11 mouse cellular contexts compared by ENCODE assay signal in genomic region chr9:106457920-106458319, GRCm38 (mm10). TPM values are rescaled to one million over a fixed set of nuclear protein-coding genes. Genes with fewer than 3 reads are reported as not detected.
DNase-seq lines count a peak whose midpoint lies in the region; ATAC-seq lines count a peak whose summit lies in the region.
"Had no signal": no experiment of that assay in that cellular context is flagged by ENCODE, and none has a peak within 500 bp of the region (broad histone marks: within the 10 kb centered on the region; RNA-seq: fewer than 3 reads in every experiment).

No protein-coding gene starts in this region.

- no peak overlapping the region for H3K27ac ChIP-seq in embryonic facial prominence, embryonic 14.5 days (replicated peaks; ENCODE audit: low read depth, low read length)
- H3K27ac ChIP-seq in heart, embryonic 16.5 days (ENCODE audit: low read length) = peak overlapping the region; percentile 65; the same call in 1 of the 2 replicates
- peak overlapping the region; percentile 97; the same call in 1 of the 2 replicates for H3K27ac ChIP-seq in midbrain, embryonic 11.5 days (ENCODE audit: low read depth, low read length)
- no peak overlapping the region for H3K27ac ChIP-seq in liver, embryonic 12.5 days

- no peak overlapping the region for H3K9ac ChIP-seq in embryonic facial prominence, embryonic 14.5 days (ENCODE audit: low read depth, low read length)
- H3K9ac ChIP-seq in heart, embryonic 16.5 days (ENCODE audit: low read length) = no peak overlapping the region
- peak overlapping the region; percentile 49 for H3K9ac ChIP-seq in midbrain, embryonic 11.5 days (ENCODE audit: low read length)
- no peak overlapping the region for H3K9ac ChIP-seq in liver, embryonic 12.5 days

- H3K4me1 ChIP-seq in embryonic facial prominence, embryonic 14.5 days (ENCODE audit: control insufficient read depth, insufficient read depth, low read length) = peaks cover 43% of the 10 kb centered on the region
- peaks cover 46% of the 10 kb centered on the region for H3K4me1 ChIP-seq in heart, embryonic 16.5 days (ENCODE audit: control insufficient read depth, insufficient read depth, low read length)
- peaks cover 55% of the 10 kb centered on the region for H3K4me1 ChIP-seq in midbrain, embryonic 11.5 days (ENCODE audit: control insufficient read depth, insufficient read depth, low read length)
- H3K4me1 ChIP-seq in liver, embryonic 12.5 days = peaks cover 46% of the 10 kb centered on the region

- 66% methylated on average over 5 of the region's 5 CpGs for WGBS in embryonic facial prominence, embryonic 14.5 days
- 68% methylated on average over 5 of the region's 5 CpGs for WGBS in heart, embryonic 16.5 days
- WGBS in midbrain, embryonic 11.5 days = 63% methylated on average over 5 of the region's 5 CpGs
- 62% methylated on average over 5 of the region's 5 CpGs for WGBS in liver, embryonic 12.5 days (ENCODE audit: insufficient replicate concordance)

- H3K4me2 ChIP-seq in embryonic facial prominence, embryonic 14.5 days (ENCODE audit: low read depth, low read length) = peak overlapping the region; percentile 92; the same call in 1 of the 2 replicates
- H3K4me2 ChIP-seq in heart, embryonic 16.5 days (ENCODE audit: low read depth, low read length) = no peak overlapping the region
- H3K4me2 ChIP-seq in midbrain, embryonic 11.5 days = peak overlapping the region; percentile 78
- H3K4me2 ChIP-seq in liver, embryonic 12.5 days = no peak overlapping the region

- peak; percentile 48 to 51 for DNase-seq in cerebellum, postnatal 25 days
- DNase-seq in embryonic facial prominence, embryonic 14.5 days (ENCODE audit: low spot score) = no peak
- no peak for DNase-seq in midbrain, embryonic 11.5 days (ENCODE audit: low spot score, missing footprints)
- no peak for DNase-seq in adrenal gland, postnatal 36 days
- DNase-seq in lung, postnatal 10 days = no peak
- DNase-seq: adrenal gland, postnatal 10 days; lung, postnatal 4 days had no signal

- no peaks in the 10 kb centered on the region for H3K27me3 ChIP-seq in embryonic facial prominence, embryonic 14.5 days (replicated peaks; ENCODE audit: control insufficient read depth, insufficient read depth, low read length)
- no peaks in the 10 kb centered on the region for H3K27me3 ChIP-seq in heart, embryonic 16.5 days (ENCODE audit: control insufficient read depth, insufficient read depth, low read length)
- H3K27me3 ChIP-seq in midbrain, embryonic 11.5 days (ENCODE audit: control insufficient read depth, insufficient read depth, low read length) = no peaks in the 10 kb centered on the region; the same call in 1 of the 2 replicates
- H3K27me3 ChIP-seq in liver, embryonic 12.5 days (replicated peaks) = peaks cover 23% of the 10 kb centered on the region

- H3K36me3 ChIP-seq in embryonic facial prominence, embryonic 14.5 days (ENCODE audit: control insufficient read depth, insufficient read depth, low read length) = peaks cover 31% of the 10 kb centered on the region
- peaks cover 16% of the 10 kb centered on the region for H3K36me3 ChIP-seq in heart, embryonic 16.5 days (ENCODE audit: control insufficient read depth, insufficient read depth)
- H3K36me3 ChIP-seq in midbrain, embryonic 11.5 days (ENCODE audit: control insufficient read depth, insufficient read depth, low read length) = peaks cover 17% of the 10 kb centered on the region
- peaks cover 26% of the 10 kb centered on the region for H3K36me3 ChIP-seq in liver, embryonic 12.5 days
- H3K36me3 ChIP-seq: G1E had no signal

- no peaks in the 10 kb centered on the region for H3K9me3 ChIP-seq in embryonic facial prominence, embryonic 14.5 days (ENCODE audit: control insufficient read depth, low read length)
- no peaks in the 10 kb centered on the region for H3K9me3 ChIP-seq in heart, embryonic 16.5 days (replicated peaks; ENCODE audit: control insufficient read depth, low read length)
- no peaks in the 10 kb centered on the region for H3K9me3 ChIP-seq in midbrain, embryonic 11.5 days (ENCODE audit: control insufficient read depth, low read length)
- H3K9me3 ChIP-seq in liver, embryonic 12.5 days (replicated peaks) = no peaks in the 10 kb centered on the region
- H3K9me3 ChIP-seq: G1E had no signal

- H3K4me3 ChIP-seq in embryonic facial prominence, embryonic 14.5 days (ENCODE audit: low read depth, low read length) = no peak overlapping the region
- H3K4me3 ChIP-seq in heart, embryonic 16.5 days (ENCODE audit: low read length) = no peak overlapping the region
- no peak overlapping the region for H3K4me3 ChIP-seq in midbrain, embryonic 11.5 days (ENCODE audit: low read depth, low read length)
- no peak overlapping the region for H3K4me3 ChIP-seq in liver, embryonic 12.5 days

- no peak for ATAC-seq in embryonic facial prominence, embryonic 14.5 days (ENCODE audit: low read depth)
- ATAC-seq in heart, embryonic 16.5 days (replicated peaks; ENCODE audit: extremely low read depth, insufficient read depth, low FRiP score) = no peak
- ATAC-seq in midbrain, embryonic 11.5 days (ENCODE audit: low FRiP score) = no peak
- ATAC-seq in liver, embryonic 12.5 days = no peak

RNA-seq across cellular contexts. Expression of gene Pcbp4, which starts 4.8 kb away (rescaled TPM):
- polyA plus RNA-seq in embryonic facial prominence, embryonic 14.5 days (2014; fragmentation: Nextera tagmentation; extraction: Ambion mirVana) = 90.2 and 101 TPM in 2 replicates
- polyA plus RNA-seq in heart, embryonic 16.5 days (2015; fragmentation: Nextera tagmentation; extraction: Ambion mirVana) = 64.8 and 69.9 TPM in 2 replicates
- polyA plus RNA-seq in midbrain, embryonic 11.5 days (2014; fragmentation: Nextera tagmentation; extraction: Ambion mirVana) = 219 and 256 TPM in 2 replicates
- 27.3 and 30.9 TPM in 2 replicates for polyA plus RNA-seq in liver, embryonic 12.5 days (2016; fragmentation: Nextera tagmentation; extraction: Ambion mirVana)
- total RNA-seq in adrenal gland, postnatal 36 days (2021) = 10 to 100 TPM; 20.2 to 27.7 TPM

RNA-seq across cellular contexts. Expression of gene Gpr62, which starts 7.8 kb away (rescaled TPM):
- 0.36 and 0.60 TPM in 2 replicates for polyA plus RNA-seq in embryonic facial prominence, embryonic 14.5 days (2014; fragmentation: Nextera tagmentation; extraction: Ambion mirVana)
- 0.13 and 0.16 TPM in 2 replicates for polyA plus RNA-seq in heart, embryonic 16.5 days (2015; fragmentation: Nextera tagmentation; extraction: Ambion mirVana)
- 0.12 and 0.23 TPM in 2 replicates for polyA plus RNA-seq in midbrain, embryonic 11.5 days (2014; fragmentation: Nextera tagmentation; extraction: Ambion mirVana)
- 0.10 and 0.19 TPM in 2 replicates for polyA plus RNA-seq in liver, embryonic 12.5 days (2016; fragmentation: Nextera tagmentation; extraction: Ambion mirVana)
- under 1 TPM in 1 of 2 experiments, not detected in 1; 0.13 TPM for total RNA-seq in adrenal gland, postnatal 36 days (2021)
- total RNA-seq: G1E; liver, adult 2 months had no signal
- polyA plus RNA-seq: G1E; liver, adult 2 months had no signal

RNA-seq across cellular contexts. Expression of gene Abhd14a, which starts 10.4 kb away (rescaled TPM):
- polyA plus RNA-seq in embryonic facial prominence, embryonic 14.5 days (2014; fragmentation: Nextera tagmentation; extraction: Ambion mirVana) = 60.9 and 66.1 TPM in 2 replicates
- polyA plus RNA-seq in heart, embryonic 16.5 days (2015; fragmentation: Nextera tagmentation; extraction: Ambion mirVana) = 60.5 and 61.0 TPM in 2 replicates
- 30.8 and 34.5 TPM in 2 replicates for polyA plus RNA-seq in midbrain, embryonic 11.5 days (2014; fragmentation: Nextera tagmentation; extraction: Ambion mirVana)
- polyA plus RNA-seq in liver, embryonic 12.5 days (2016; fragmentation: Nextera tagmentation; extraction: Ambion mirVana) = 29.1 and 31.6 TPM in 2 replicates
- total RNA-seq in adrenal gland, postnatal 36 days (2021) = 10 to 100 TPM; 18.9 to 20.2 TPM

RNA-seq across cellular contexts. Expression of gene Abhd14b, which starts 10.7 kb away (rescaled TPM):
- polyA plus RNA-seq in embryonic facial prominence, embryonic 14.5 days (2014; fragmentation: Nextera tagmentation; extraction: Ambion mirVana) = 21.5 and 30.3 TPM in 2 replicates
- 10.0 and 10.7 TPM in 2 replicates for polyA plus RNA-seq in heart, embryonic 16.5 days (2015; fragmentation: Nextera tagmentation; extraction: Ambion mirVana)
- 3.9 and 4.5 TPM in 2 replicates for polyA plus RNA-seq in midbrain, embryonic 11.5 days (2014; fragmentation: Nextera tagmentation; extraction: Ambion mirVana)
- polyA plus RNA-seq in liver, embryonic 12.5 days (2016; fragmentation: Nextera tagmentation; extraction: Ambion mirVana) = 14.5 and 15.2 TPM in 2 replicates
- 10 to 100 TPM; 25.2 to 45.0 TPM for total RNA-seq in adrenal gland, postnatal 36 days (2021)

RNA-seq across cellular contexts. Expression of gene Rrp9, which starts 17.8 kb away (rescaled TPM):
- polyA plus RNA-seq in embryonic facial prominence, embryonic 14.5 days (2014; fragmentation: Nextera tagmentation; extraction: Ambion mirVana) = 35.0 and 43.5 TPM in 2 replicates
- polyA plus RNA-seq in heart, embryonic 16.5 days (2015; fragmentation: Nextera tagmentation; extraction: Ambion mirVana) = 29.6 and 31.8 TPM in 2 replicates
- polyA plus RNA-seq in midbrain, embryonic 11.5 days (2014; fragmentation: Nextera tagmentation; extraction: Ambion mirVana) = 38.2 and 44.4 TPM in 2 replicates
- 54.6 and 58.0 TPM in 2 replicates for polyA plus RNA-seq in liver, embryonic 12.5 days (2016; fragmentation: Nextera tagmentation; extraction: Ambion mirVana)
- total RNA-seq in adrenal gland, postnatal 36 days (2021) = 10 to 100 TPM; 28.0 to 37.2 TPM

Comparison
In these comparisons a context has a peak if more than half of its experiments do, and no peak if none do; other contexts are left out.
1. DNase-seq: peak in cerebellum, postnatal 25 days (2 of 2); none in embryonic facial prominence, embryonic 14.5 days (single experiment), midbrain, embryonic 11.5 days (single experiment), adrenal gland, postnatal 36 days (0 of 2) and lung, postnatal 10 days (single experiment).
2. H3K27ac ChIP-seq: peak in heart, embryonic 16.5 days (single experiment) and midbrain, embryonic 11.5 days (single experiment); none in embryonic facial prominence, embryonic 14.5 days (single experiment) and liver, embryonic 12.5 days (single experiment).
3. H3K4me2 ChIP-seq: peak in embryonic facial prominence, embryonic 14.5 days (single experiment) and midbrain, embryonic 11.5 days (single experiment); none in heart, embryonic 16.5 days (single experiment) and liver, embryonic 12.5 days (single experiment).